Mouse (Mus musculus) liver, embryonic 12.5 days (tissue): Measurements from ENCODE around the gene Sspo. TPM values are rescaled to one million over a fixed set of nuclear protein-coding genes. Genes with fewer than 3 reads are reported as not detected.

Source experiments
- ATAC-seq: fragments of 200-750 bp; cut with Nextera tagmentation; 2 replicates; pipeline ENCODE4 v1.8.0; 2017; ENCODE audit warnings: moderate number of reproducible peaks, mild to moderate bottlenecking, moderate library complexity
- H3K27ac ChIP-seq: fragments of 300-500 bp; sonication (generic); 2 replicates; pipeline ENCODE4 v1.5.1; 2016; ENCODE audit warnings: mild to moderate bottlenecking
- H3K27me3 ChIP-seq: fragments of 300-500 bp; sonication (generic); replicated peaks from 2 replicates; pipeline ENCODE4 v1.6.1; 2016; ENCODE audit warnings: mild to moderate bottlenecking, moderate library complexity
- H3K36me3 ChIP-seq: fragments of 300-500 bp; sonication (generic); 2 replicates; pipeline ENCODE4 v1.6.1; 2016; ENCODE audit warnings: mild to moderate bottlenecking, moderate library complexity
- H3K4me1 ChIP-seq: fragments of 300-500 bp; sonication (generic); 2 replicates; pipeline ENCODE4 v1.6.1; 2016
- H3K4me2 ChIP-seq: fragments of 300-500 bp; sonication (generic); 2 replicates; pipeline ENCODE4 v1.6.1; 2016; ENCODE audit warnings: mild to moderate bottlenecking, moderate library complexity
- H3K4me3 ChIP-seq: fragments of 300-500 bp; sonication (generic); 2 replicates; pipeline ENCODE4 v1.5.1; 2016; ENCODE audit warnings: mild to moderate bottlenecking, moderate library complexity
- H3K9ac ChIP-seq: fragments of 300-500 bp; sonication (generic); 2 replicates; pipeline ENCODE4 v1.6.1; 2016; ENCODE audit warnings: mild to moderate bottlenecking, moderate library complexity
- H3K9me3 ChIP-seq: fragments of 300-500 bp; sonication (generic); replicated peaks from 2 replicates; pipeline ENCODE4 v1.6.1; 2016; ENCODE audit warnings: mild to moderate bottlenecking, moderate library complexity
- WGBS: fragments of 180-500 bp; shearing (Covaris S2); methylation state at CpG from one replicate; pipeline ENCODE4 v1.1.7; 2016; ENCODE audit not compliant: insufficient replicate concordance; 5-methylcytosine and 5-hydroxymethylcytosine counted together
- polyA plus RNA-seq: library from polyadenylated mRNA; unstranded; fragments of >200 nt; fragmentation: Nextera tagmentation; extraction: Ambion mirVana; gene quantifications from 2 replicates; pipeline ENCODE4 v1.2.1, GENCODE M21; 2016

Sspo gene
- polyA plus RNA-seq, 1 experiment from 2014 or later, result 0.04 TPM

GRCm38 (mm10) chr6:48420647-48421046, 27.4 kb upstream of the Sspo start:
- 0% methylated on average over 2 of the region's 2 CpGs for WGBS
- Histone ChIP-seq H3K36me3 (peaks cover 16% of the 10 kb centered on the region), H3K27ac (no peak overlapping the region), H3K27me3 (no peaks in the 10 kb centered on the region), H3K4me2 (no peak overlapping the region), H3K4me1 (no peaks in the 10 kb centered on the region), H3K4me3 (no peak overlapping the region), H3K9ac (no peak overlapping the region), H3K9me3 (no peaks in the 10 kb centered on the region)
- ATAC-seq, result no peak

GRCm38 (mm10) chr6:48423336-48423735, 24.7 kb upstream of the Sspo start:
- Histone ChIP-seq H3K4me1 (no peaks in the 10 kb centered on the region), H3K9ac (no peak overlapping the region), H3K4me3 (no peak overlapping the region), H3K27ac (no peak overlapping the region), H3K27me3 (no peaks in the 10 kb centered on the region), H3K36me3 (no peaks in the 10 kb centered on the region), H3K9me3 (no peaks in the 10 kb centered on the region), H3K4me2 (no peak overlapping the region)
- no peak for ATAC-seq
- 79% methylated on average over 3 of the region's 3 CpGs for WGBS

DNA sequence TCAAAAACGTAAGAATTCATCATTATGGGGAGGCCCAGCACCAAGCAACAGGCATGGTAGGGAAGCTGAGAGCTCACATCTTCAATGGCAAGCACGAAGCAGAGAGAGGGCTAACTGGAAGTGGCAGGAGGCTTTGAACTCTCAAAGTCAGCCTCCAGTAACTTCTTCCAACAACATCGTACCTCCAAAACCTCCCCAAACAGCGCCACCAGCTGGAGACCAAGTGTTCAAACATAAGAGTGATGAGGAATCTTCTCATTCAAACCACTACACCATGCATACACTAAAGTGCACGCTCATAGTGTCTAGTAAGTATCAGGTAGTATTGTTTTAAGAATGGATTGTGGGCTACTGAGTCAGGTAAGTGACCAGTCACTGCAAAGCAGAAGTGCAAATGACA, 24.0 kb upstream of the Sspo start:
- Histone ChIP-seq H3K27me3 (no peaks in the 10 kb centered on the region), H3K9ac (no peak overlapping the region), H3K4me1 (no peaks in the 10 kb centered on the region), H3K27ac (no peak overlapping the region), H3K4me2 (no peak overlapping the region), H3K4me3 (no peak overlapping the region), H3K36me3 (no peaks in the 10 kb centered on the region), H3K9me3 (no peaks in the 10 kb centered on the region)
- ATAC-seq, result no peak
- 55% methylated on average over 5 of the region's 5 CpGs for WGBS

GRCm38 (mm10) chr6:48426956-48427355, 21.1 kb upstream of the Sspo start:
- WGBS, result 45% methylated on average over 5 of the region's 5 CpGs
- no peaks in the 10 kb centered on the region for H3K36me3 ChIP-seq
- H3K4me2 ChIP-seq, result no peak overlapping the region
- H3K9me3 ChIP-seq, result no peaks in the 10 kb centered on the region
- H3K9ac ChIP-seq, result no peak overlapping the region
- no peak overlapping the region for H3K4me3 ChIP-seq
- no peak for ATAC-seq
- no peaks in the 10 kb centered on the region for H3K27me3 ChIP-seq
- no peaks in the 10 kb centered on the region for H3K4me1 ChIP-seq
- H3K27ac ChIP-seq, result no peak overlapping the region

DNA sequence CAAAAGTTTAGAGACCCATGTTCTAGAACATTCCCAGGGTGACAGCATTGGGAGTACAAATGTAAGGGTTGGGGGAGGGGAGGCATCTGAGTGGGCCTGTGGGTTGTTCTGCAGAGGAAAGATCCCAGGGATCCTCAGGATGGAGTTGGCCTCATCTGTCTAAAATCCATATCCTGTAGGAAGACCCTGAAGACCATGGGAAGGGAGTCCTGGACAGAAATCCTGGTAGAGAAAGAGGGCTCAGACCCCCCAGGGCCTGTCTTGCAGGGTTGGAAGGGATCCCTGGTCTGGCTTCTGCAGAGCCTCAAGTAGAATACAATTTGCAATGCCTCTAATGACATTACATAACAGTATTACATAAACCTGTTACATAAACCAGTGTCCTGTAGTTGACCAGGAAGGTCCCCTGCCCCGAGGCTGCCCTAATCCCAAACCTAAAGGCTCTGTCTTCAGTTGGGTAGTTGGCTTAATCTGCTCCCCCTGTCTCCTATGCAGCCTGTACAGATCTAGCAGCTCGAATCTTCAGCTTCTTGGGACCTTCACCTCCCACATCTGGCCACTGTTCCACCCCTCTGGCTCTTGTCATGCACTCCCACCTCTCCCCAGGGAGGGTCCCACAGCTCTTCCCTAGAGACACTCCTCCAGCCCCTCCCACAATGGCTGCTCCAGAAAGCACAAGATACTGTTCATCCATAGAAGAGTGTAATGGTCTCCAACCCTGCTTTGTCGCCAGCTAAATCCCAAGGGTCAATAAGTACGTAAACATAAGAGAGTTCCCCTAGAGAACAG, 19.1 kb upstream of the Sspo start:
- Histone ChIP-seq H3K36me3 (no peaks in the 10 kb centered on the region), H3K9ac (no peak overlapping the region), H3K27me3 (no peaks in the 10 kb centered on the region), H3K27ac (no peak overlapping the region), H3K4me1 (peaks cover 13% of the 10 kb centered on the region), H3K4me2 (no peak overlapping the region), H3K9me3 (no peaks in the 10 kb centered on the region), H3K4me3 (no peak overlapping the region)
- WGBS, result 45% methylated on average over 4 of the region's 4 CpGs
- ATAC-seq, result no peak

- no peak for ATAC-seq
- H3K4me3 ChIP-seq, result no peak overlapping the region
- no peaks in the 10 kb centered on the region for H3K36me3 ChIP-seq
- H3K9ac ChIP-seq, result no peak overlapping the region
- H3K27me3 ChIP-seq, result no peaks in the 10 kb centered on the region
- no peak overlapping the region for H3K27ac ChIP-seq
- H3K9me3 ChIP-seq, result no peaks in the 10 kb centered on the region
- H3K4me2 ChIP-seq, result no peak overlapping the region
- WGBS, result 52% methylated on average over 5 of the region's 5 CpGs
- H3K4me1 ChIP-seq, result peaks cover 16% of the 10 kb centered on the region
Measured at GRCm38 (mm10) chr6:48430748-48431147, 17.3 kb upstream of the Sspo start.

DNA sequence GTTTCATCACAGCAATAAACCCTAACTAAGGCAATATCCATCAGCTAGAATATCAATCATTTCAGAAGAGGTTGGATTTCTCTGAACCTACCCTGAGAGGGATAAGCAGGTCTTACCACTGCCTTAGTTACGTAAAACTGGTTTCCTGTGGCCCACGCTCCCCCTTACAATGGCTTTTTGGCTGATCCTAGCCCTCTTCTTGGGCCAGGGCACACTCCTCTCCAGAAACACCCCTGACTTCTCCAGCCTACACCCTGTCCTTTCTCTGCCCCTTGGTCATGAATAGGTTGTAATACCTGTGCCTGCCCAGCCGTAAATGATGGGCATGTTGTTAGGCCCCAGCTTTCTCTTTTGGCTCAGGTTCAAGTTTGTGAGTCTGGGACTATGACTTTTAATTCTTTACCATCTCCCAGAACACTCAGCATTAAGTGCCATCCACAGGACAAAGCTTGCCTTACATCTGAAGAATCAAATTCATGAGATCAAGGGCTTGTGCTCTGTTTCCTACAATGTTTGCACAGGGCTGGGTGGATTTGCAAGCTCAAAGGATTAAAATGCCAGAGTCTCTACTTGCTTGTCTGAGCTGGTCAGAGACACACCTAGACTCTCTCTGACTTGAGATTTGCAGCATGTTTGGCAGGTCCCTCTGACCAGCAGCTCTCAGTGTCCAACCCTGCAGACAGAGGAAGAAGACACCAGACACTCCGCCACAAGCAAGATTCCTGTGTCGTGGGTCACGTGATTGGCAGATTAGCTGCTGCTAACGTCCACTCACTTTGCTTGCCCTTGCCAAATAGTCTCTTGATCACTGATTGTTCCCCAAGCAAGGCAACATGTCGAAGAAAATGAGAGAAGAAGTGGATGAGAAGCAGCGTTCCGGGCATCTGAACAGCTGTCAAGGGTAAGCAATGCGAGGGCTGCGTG, 14.9 kb upstream of the Sspo start:
- no peak overlapping the region for H3K27ac ChIP-seq
- no peak for ATAC-seq
- H3K9ac ChIP-seq, result no peak overlapping the region
- peaks cover 15% of the 10 kb centered on the region for H3K27me3 ChIP-seq
- peaks cover 5% of the 10 kb centered on the region for H3K36me3 ChIP-seq
- 43% methylated on average over 12 of the region's 12 CpGs for WGBS
- no peak overlapping the region for H3K4me2 ChIP-seq
- no peaks in the 10 kb centered on the region for H3K9me3 ChIP-seq
- no peak overlapping the region for H3K4me3 ChIP-seq
- H3K4me1 ChIP-seq, result peaks cover 16% of the 10 kb centered on the region

GRCm38 (mm10) chr6:48434651-48435050, 13.4 kb upstream of the Sspo start:
- H3K4me2 ChIP-seq, result no peak overlapping the region

DNA sequence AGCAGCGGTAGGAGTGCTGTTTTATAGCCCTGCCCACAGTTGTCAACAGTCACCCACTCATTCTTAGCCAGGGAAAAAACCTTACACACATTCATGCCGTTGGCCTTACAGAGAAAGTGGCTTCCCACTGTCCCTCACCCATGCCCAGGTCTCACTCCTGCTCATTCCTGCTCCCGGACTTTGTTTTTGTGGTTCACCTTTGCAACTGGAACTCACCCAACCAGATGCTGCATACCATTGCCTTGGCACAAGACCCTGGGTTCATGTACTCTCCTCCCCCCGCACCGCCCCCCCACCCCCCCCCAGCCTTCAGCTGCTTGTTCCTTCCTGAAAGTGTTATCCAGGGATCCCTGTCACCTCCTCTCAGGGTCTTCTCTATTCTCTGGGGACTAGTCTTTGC, 12.9 kb upstream of the Sspo start:
- no peak for ATAC-seq
- peaks cover 27% of the 10 kb centered on the region for H3K4me1 ChIP-seq
- H3K4me3 ChIP-seq, result no peak overlapping the region
- no peak overlapping the region for H3K9ac ChIP-seq
- no peak overlapping the region for H3K27ac ChIP-seq
- H3K36me3 ChIP-seq, result peaks cover 20% of the 10 kb centered on the region
- peaks cover 30% of the 10 kb centered on the region for H3K27me3 ChIP-seq
- H3K4me2 ChIP-seq, result no peak overlapping the region
- WGBS, result 44% methylated on average over 5 of the region's 5 CpGs
- no peaks in the 10 kb centered on the region for H3K9me3 ChIP-seq

More at GRCm38 (mm10) chr6:48434651-48435050, 13.4 kb upstream of the Sspo start:
- Histone ChIP-seq H3K9me3 (no peaks in the 10 kb centered on the region), H3K27ac (no peak overlapping the region), H3K4me3 (no peak overlapping the region), H3K27me3 (peaks cover 28% of the 10 kb centered on the region), H3K9ac (no peak overlapping the region), H3K36me3 (peaks cover 18% of the 10 kb centered on the region), H3K4me1 (peaks cover 22% of the 10 kb centered on the region)
- no peak for ATAC-seq
- 49% methylated on average over 6 of the region's 6 CpGs for WGBS

GRCm38 (mm10) chr6:48435706-48436349, 12.2 kb upstream of the Sspo start:
- Histone ChIP-seq H3K4me3 (no peak overlapping the region), H3K4me2 (no peak overlapping the region), H3K9ac (no peak overlapping the region), H3K27ac (no peak overlapping the region), H3K4me1 (peaks cover 27% of the 10 kb centered on the region), H3K9me3 (no peaks in the 10 kb centered on the region), H3K27me3 (peaks cover 30% of the 10 kb centered on the region), H3K36me3 (peaks cover 20% of the 10 kb centered on the region)
- no peak for ATAC-seq
- WGBS, result 67% methylated on average over 5 of the region's 5 CpGs

GRCm38 (mm10) chr6:48437679-48438376, 10.2 kb upstream of the Sspo start:
- ATAC-seq, result no peak
- peaks cover 30% of the 10 kb centered on the region for H3K27me3 ChIP-seq
- WGBS, result 62% methylated on average over 35 of the region's 35 CpGs
- peak overlapping the region; percentile 12; the same call in 1 of the 2 replicates for H3K4me2 ChIP-seq
- H3K27ac ChIP-seq, result no peak overlapping the region
- H3K4me3 ChIP-seq, result no peak overlapping the region
- H3K9ac ChIP-seq, result no peak overlapping the region
- 0 out of 2 replicates have a peak, but pooled peaks cover 8% of the 10 kb centered on the region for H3K9me3 ChIP-seq
- peaks cover 23% of the 10 kb centered on the region for H3K4me1 ChIP-seq
- peaks cover 35% of the 10 kb centered on the region for H3K36me3 ChIP-seq
